Mouse (Mus musculus) embryonic fibroblast, embryonic 13.5 days (primary cell): ENCODE measurements around the gene Vmn2r85. TPM values are rescaled to one million over a fixed set of nuclear protein-coding genes. Genes with fewer than 3 reads are reported as not detected.
A peak's percentile ranks its signal among the peaks of the same experiment; 100 is the strongest.
"Not testable (repeated sequence)": the region's sequence is repeated elsewhere in the genome, so short reads cannot be mapped to it uniquely, and the experiment has no call there.

Experiments used
- H3K27ac ChIP-seq: 2 replicates; pipeline ENCODE4 v1.5.1; 2012; ENCODE audit warnings: low read length, control low read depth, inconsistent platforms; ENCODE audit not compliant: insufficient read depth
- H3K4me1 ChIP-seq: 2 replicates; pipeline ENCODE4 v1.6.1; 2011; ENCODE audit warnings: low read length; ENCODE audit not compliant: control insufficient read depth, insufficient read depth
- H3K4me3 ChIP-seq: 2 replicates; pipeline ENCODE4 v1.5.1; 2011; ENCODE audit warnings: mild to moderate bottlenecking, control low read depth, low read length; ENCODE audit not compliant: insufficient read depth
- CTCF ChIP-seq: IDR thresholded peaks from 2 replicates; pipeline ENCODE4 v1.5.1; 2011; ENCODE audit warnings: mild to moderate bottlenecking, control low read depth, low read length, moderate library complexity, borderline replicate concordance; ENCODE audit not compliant: insufficient read depth
- POLR2A ChIP-seq: IDR thresholded peaks from 2 replicates; pipeline ENCODE4 v1.6.1; 2011; ENCODE audit warnings: low read depth, mild to moderate bottlenecking, control low read depth, low read length, moderate library complexity
- polyA plus RNA-seq: library from polyadenylated mRNA; stranded (reverse); fragments of >200 nt; gene quantifications from 2 replicates; pipeline ENCODE4 v1.2.4, GENCODE M21; 2011; ENCODE audit warnings: low read depth; ENCODE audit not compliant: missing spikeins, insufficient read length

Gene Vmn2r85
- polyA plus RNA-seq = not detected in 2 replicates

DNA sequence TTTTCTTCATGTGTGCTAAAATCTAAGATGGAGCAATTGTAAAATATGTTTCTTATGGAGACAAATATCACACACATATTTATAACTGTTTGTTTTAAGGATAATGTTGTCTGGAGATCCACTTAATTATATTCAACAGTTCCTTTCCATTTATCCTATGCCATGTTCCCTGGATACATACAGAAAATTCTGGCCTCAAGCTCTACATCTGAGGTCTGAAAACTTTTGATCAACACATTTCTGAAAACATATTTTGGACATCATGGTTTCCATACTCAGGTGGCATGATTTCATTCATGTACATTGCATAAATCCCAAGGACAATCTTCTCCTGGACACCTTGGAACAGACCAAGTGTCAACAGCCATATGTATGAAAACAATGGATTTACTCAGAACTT is at the start of gene Vmn2r85:
Gene Vmn2r85, minus strand, starts transcription at position 101 of the 400 bp plus-strand sequence.
- not testable (repeated sequence) for H3K27ac ChIP-seq, H3K4me1 ChIP-seq, H3K4me3 ChIP-seq

GRCm38 (mm10) chr10:130470311-130470760 is 40.8 kb upstream of the Vmn2r85 start:
- peak overlapping the region; percentile 16 for H3K4me3 ChIP-seq
- no peak overlapping the region for H3K27ac ChIP-seq
- no peaks in the 10 kb centered on the region for H3K4me1 ChIP-seq
- no peak for TF ChIP-seq CTCF
- no peak for TF ChIP-seq POLR2A

DNA sequence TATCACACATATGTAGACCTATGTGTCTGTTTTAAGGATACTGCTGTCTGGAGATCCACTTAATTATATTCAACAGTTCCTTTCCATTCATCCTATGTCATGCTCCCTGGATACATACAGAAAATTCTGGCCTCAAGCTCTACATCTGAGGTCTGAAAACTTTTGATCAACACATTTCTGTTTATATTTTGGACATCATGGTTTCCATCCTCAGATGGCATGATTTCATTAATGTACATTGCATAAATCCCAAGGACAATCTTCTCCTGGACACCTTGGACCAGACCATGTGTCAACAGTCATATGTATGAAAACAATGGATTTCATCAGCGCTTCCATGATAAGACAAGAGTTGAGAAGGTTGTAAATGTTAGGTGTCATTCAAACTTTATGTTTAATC is 26.4 kb upstream of the Vmn2r85 start, which contains the start of gene Vmn2r86:
Gene Vmn2r86, minus strand, starts transcription at position 101 of the 400 bp plus-strand sequence.
- H3K4me3 ChIP-seq, H3K4me1 ChIP-seq, H3K27ac ChIP-seq: not testable (repeated sequence)

GRCm38 (mm10) chr10:130444776-130445175 is 15.3 kb upstream of the Vmn2r85 start:
- TF ChIP-seq CTCF = no peak
- TF ChIP-seq POLR2A = no peak
- H3K27ac ChIP-seq = no peak overlapping the region
- H3K4me3 ChIP-seq = no peak overlapping the region
- no peaks in the 10 kb centered on the region for H3K4me1 ChIP-seq

DNA sequence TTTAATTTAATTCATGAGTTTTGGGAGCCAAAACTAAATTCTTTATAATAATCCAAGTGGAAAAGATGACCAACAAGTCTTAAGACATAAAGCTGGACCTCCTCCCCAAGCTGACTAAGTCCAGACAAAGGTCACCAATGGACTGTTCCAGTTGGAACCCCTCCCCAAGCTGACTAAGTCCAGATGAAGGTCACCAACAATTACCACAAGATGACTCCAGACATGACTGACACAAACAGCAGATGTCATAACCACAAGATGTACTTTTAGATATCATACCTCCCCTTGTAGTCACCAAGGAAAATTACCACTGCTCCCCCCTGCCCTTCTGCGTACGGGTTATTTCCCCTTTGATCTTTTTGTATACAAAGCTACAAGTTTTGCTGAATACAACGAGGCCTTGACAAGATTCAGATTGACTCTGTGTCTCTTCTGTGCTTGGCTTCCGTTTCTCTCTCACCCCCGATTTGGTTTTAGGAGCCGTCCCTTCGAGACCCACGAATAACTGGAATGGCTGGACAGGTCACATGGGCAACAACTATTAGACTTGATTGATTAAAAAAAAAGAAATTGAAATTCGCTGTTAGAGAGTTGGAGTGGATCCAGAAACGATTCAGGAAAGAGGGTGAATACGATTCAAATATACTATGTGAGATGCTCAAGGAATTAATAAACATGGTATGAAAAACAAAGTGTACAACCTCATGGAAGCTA is 4.8 kb upstream of the Vmn2r85 start:
- H3K27ac ChIP-seq, H3K4me3 ChIP-seq, H3K4me1 ChIP-seq: not testable (repeated sequence)

DNA sequence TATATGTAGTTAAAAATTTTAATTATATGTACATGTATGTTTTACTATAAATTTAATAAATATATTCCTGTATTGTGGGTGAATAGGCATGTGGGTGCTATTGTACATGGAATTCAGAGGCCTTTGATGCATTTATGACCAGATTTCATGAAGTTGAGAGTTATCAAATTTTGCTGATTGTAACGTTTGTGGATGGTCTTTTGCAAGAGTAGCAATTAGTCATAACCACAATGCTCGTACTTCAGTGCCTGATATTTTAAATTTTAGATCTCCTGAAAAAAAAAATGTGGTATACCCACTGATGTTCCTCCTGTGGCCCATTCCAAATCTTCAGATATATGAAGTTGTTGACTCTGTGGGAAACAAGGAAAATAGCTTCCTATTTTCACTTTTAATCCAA is 7.1 kb downstream of the Vmn2r85 start:
- not testable (repeated sequence) for H3K27ac ChIP-seq, H3K4me3 ChIP-seq, H3K4me1 ChIP-seq

- Histone ChIP-seq H3K4me3 (no peak overlapping the region), H3K27ac (no peak overlapping the region), H3K4me1 (no peaks in the 10 kb centered on the region)
- no peak for TF ChIP-seq CTCF
- no peak for TF ChIP-seq POLR2A
Measured at GRCm38 (mm10) chr10:130420401-130420800, 9.1 kb downstream of the Vmn2r85 start.

GRCm38 (mm10) chr10:130419954-130420353 is 9.5 kb downstream of the Vmn2r85 start:
- not testable (repeated sequence) for H3K4me3 ChIP-seq, H3K4me1 ChIP-seq, H3K27ac ChIP-seq

- not testable (repeated sequence) for H3K4me1 ChIP-seq, H3K27ac ChIP-seq, H3K4me3 ChIP-seq
Measured at GRCm38 (mm10) chr10:130416352-130416751, 13.2 kb downstream of the Vmn2r85 start.

DNA sequence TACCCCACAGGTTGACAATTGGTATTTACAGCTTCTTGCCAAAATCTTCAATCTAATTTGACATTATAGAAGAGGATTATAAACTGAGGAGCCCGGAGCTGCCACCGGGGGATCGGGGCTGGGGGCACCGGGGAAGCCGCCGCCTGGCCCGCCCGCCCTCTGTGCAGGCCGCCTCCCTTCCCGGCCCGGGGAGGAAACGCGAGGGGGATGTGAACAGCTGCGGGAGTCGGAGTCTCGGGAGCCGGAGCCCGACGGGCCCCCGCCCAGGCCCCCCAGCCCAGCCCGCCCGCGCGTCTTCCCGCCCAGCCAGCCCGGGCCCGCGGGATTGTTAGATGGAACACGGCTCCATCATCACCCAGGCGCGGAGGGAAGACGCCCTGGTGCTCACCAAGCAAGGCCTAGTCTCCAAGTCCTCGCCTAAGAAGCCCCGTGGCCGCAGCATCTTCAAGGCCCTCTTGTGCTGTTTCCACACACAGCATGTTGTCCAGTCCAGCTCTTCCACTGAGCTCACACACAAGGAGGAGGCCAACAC is 17.3 kb downstream of the Vmn2r85 start:
- not testable (repeated sequence) for H3K4me3 ChIP-seq, H3K4me1 ChIP-seq, H3K27ac ChIP-seq

DNA sequence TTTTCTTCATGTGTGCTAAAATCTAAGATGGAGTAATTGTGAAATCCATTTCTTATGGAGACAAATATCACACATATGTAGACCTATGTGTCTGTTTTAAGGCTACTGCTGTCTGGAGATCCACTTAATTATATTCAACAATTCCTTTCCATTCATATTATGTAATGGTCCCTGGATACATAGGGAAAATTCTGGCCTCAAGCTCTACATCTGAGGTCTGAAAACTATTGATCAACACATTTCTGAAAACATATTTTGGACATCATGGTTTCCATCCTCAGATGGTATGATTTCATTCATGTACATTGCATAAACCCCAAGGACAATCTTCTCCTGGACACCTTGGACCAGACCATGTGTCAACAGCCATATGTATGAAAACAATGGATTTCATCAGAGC is 35.3 kb downstream of the Vmn2r85 start, which contains the start of gene Vmn2r84:
Gene Vmn2r84, minus strand, starts transcription at position 101 of the 400 bp plus-strand sequence.
- TF ChIP-seq CTCF = no peak
- TF ChIP-seq POLR2A = no peak
- H3K27ac ChIP-seq = no peak within 1 kb of the TSS
- no peak within 1 kb of the TSS for H3K4me3 ChIP-seq
- H3K4me1 ChIP-seq = no peaks in the 10 kb centered on the region
